Mouse (Mus musculus) hindbrain, embryonic 12.5 days (tissue): ENCODE measurements at regions not wholly inside any gene's neighbourhood (a gene's known extent, or its start where the extent isn't known, plus 50 kb on each side); places are given as distances from the start of the nearest gene placed in this dataset.

Experiments used
- ATAC-seq: fragments of 200-750 bp; cut with Nextera tagmentation; 2 replicates; pipeline ENCODE4 v1.8.0; 2017; ENCODE audit warnings: moderate TSS enrichment; ENCODE audit not compliant: low FRiP score
- H3K27ac ChIP-seq: fragments of 300-500 bp; sonication (generic); 2 replicates; pipeline ENCODE4 v1.5.1; 2016; ENCODE audit warnings: mild to moderate bottlenecking
- H3K27me3 ChIP-seq: fragments of 300-500 bp; sonication (generic); 2 replicates; pipeline ENCODE4 v1.6.1; 2016; ENCODE audit warnings: mild to moderate bottlenecking
- H3K36me3 ChIP-seq: fragments of 300-500 bp; sonication (generic); 2 replicates; pipeline ENCODE4 v1.6.1; 2016; ENCODE audit warnings: mild to moderate bottlenecking
- H3K4me1 ChIP-seq: fragments of 300-500 bp; sonication (generic); 2 replicates; pipeline ENCODE4 v1.6.1; 2016
- H3K4me2 ChIP-seq: fragments of 300-500 bp; sonication (generic); replicated peaks from 2 replicates; pipeline ENCODE4 v1.6.1; 2016; ENCODE audit warnings: mild to moderate bottlenecking
- H3K4me3 ChIP-seq: fragments of 300-500 bp; sonication (generic); 2 replicates; pipeline ENCODE4 v1.5.1; 2016; ENCODE audit warnings: mild to moderate bottlenecking
- H3K9ac ChIP-seq: fragments of 300-500 bp; sonication (generic); 2 replicates; pipeline ENCODE4 v1.6.1; 2016; ENCODE audit warnings: mild to moderate bottlenecking, moderate library complexity
- H3K9me3 ChIP-seq: fragments of 300-500 bp; sonication (generic); replicated peaks from 2 replicates; pipeline ENCODE4 v1.6.1; 2016; ENCODE audit warnings: mild to moderate bottlenecking
- WGBS: fragments of 180-500 bp; shearing (Covaris S2); methylation state at CpG from one replicate; pipeline ENCODE4 v1.1.7; 2016; 5-methylcytosine and 5-hydroxymethylcytosine counted together

- Histone ChIP-seq H3K9ac (no peak overlapping the region), H3K4me1 (peaks cover 16% of the 10 kb centered on the region), H3K27me3 (no peaks in the 10 kb centered on the region; the same call in 1 of the 2 replicates), H3K4me2 (no peak overlapping the region), H3K36me3 (no peaks in the 10 kb centered on the region), H3K4me3 (no peak overlapping the region), H3K27ac (no peak overlapping the region), H3K9me3 (no peaks in the 10 kb centered on the region)
- ATAC-seq: no peak
- WGBS: 83% methylated on average over 11 of the region's 11 CpGs
These were observed 316.9 kb downstream of the Gm45692 start for GRCm38 (mm10) chr8:26436236-26436635.

- Histone ChIP-seq H3K9ac (no peak overlapping the region), H3K4me1 (peaks cover 21% of the 10 kb centered on the region), H3K9me3 (no peaks in the 10 kb centered on the region), H3K36me3 (no peaks in the 10 kb centered on the region), H3K27me3 (no peaks in the 10 kb centered on the region; the same call in 1 of the 2 replicates), H3K27ac (peak overlapping the region; percentile 77), H3K4me3 (no peak overlapping the region), H3K4me2 (no peak overlapping the region)
- no peak for ATAC-seq
- 69% methylated on average over 3 of the region's 3 CpGs for WGBS
These were observed 318.2 kb downstream of the Gm45692 start for GRCm38 (mm10) chr8:26437571-26437970.

- no peaks in the 10 kb centered on the region for H3K9me3 ChIP-seq
- peak; percentile 65 for ATAC-seq
- peaks cover 21% of the 10 kb centered on the region for H3K4me1 ChIP-seq
- peak overlapping the region; percentile 77 for H3K27ac ChIP-seq
- H3K9ac ChIP-seq: 0 out of 2 replicates have a peak overlapping the region, but pooled peaks have one; percentile 39
- H3K4me3 ChIP-seq: peak overlapping the region; percentile 12; the same call in 1 of the 2 replicates
- 53% methylated on average over 15 of the region's 15 CpGs for WGBS
- no peaks in the 10 kb centered on the region for H3K36me3 ChIP-seq
- peak overlapping the region; percentile 42 for H3K4me2 ChIP-seq
- H3K27me3 ChIP-seq: no peaks in the 10 kb centered on the region; the same call in 1 of the 2 replicates
These were observed 319.0 kb downstream of the Gm45692 start for GRCm38 (mm10) chr8:26438246-26438862.

- peak overlapping the region; percentile 12; the same call in 1 of the 2 replicates for H3K4me3 ChIP-seq
- ATAC-seq: peak; percentile 70
- H3K9me3 ChIP-seq: no peaks in the 10 kb centered on the region
- no peaks in the 10 kb centered on the region for H3K36me3 ChIP-seq
- peaks cover 21% of the 10 kb centered on the region for H3K4me1 ChIP-seq
- H3K27me3 ChIP-seq: no peaks in the 10 kb centered on the region; the same call in 1 of the 2 replicates
- H3K27ac ChIP-seq: peak overlapping the region; percentile 77
- H3K4me2 ChIP-seq: peak overlapping the region; percentile 42
- H3K9ac ChIP-seq: peak overlapping the region; percentile 39; the same call in 1 of the 2 replicates
- WGBS: 25% methylated on average over 16 of the region's 16 CpGs
These were observed 319.5 kb downstream of the Gm45692 start for GRCm38 (mm10) chr8:26438877-26439276.

- no peak for ATAC-seq
- WGBS: 75% methylated on average over 12 of the region's 12 CpGs
These were observed 322.1 kb downstream of the Gm45692 start for GRCm38 (mm10) chr8:26441268-26442030.

GRCm38 (mm10) chr8:26443041-26443440 lies 323.7 kb downstream of the Gm45692 start:
- ATAC-seq: no peak

More at GRCm38 (mm10) chr8:26441268-26442030, 322.1 kb downstream of the Gm45692 start:
- H3K36me3 ChIP-seq: no peaks in the 10 kb centered on the region
- H3K27me3 ChIP-seq: no peaks in the 10 kb centered on the region
- H3K9me3 ChIP-seq: no peaks in the 10 kb centered on the region
- H3K4me2 ChIP-seq: no peak overlapping the region
- no peak overlapping the region for H3K27ac ChIP-seq
- no peak overlapping the region for H3K4me3 ChIP-seq
- H3K4me1 ChIP-seq: peaks cover 21% of the 10 kb centered on the region
- H3K9ac ChIP-seq: no peak overlapping the region

GRCm38 (mm10) chr8:26443735-26444134 lies 324.4 kb downstream of the Gm45692 start:
- no peaks in the 10 kb centered on the region for H3K27me3 ChIP-seq
- H3K27ac ChIP-seq: no peak overlapping the region
- H3K9ac ChIP-seq: no peak overlapping the region
- WGBS: 91% methylated on average over 11 of the region's 11 CpGs
- ATAC-seq: no peak
- H3K4me2 ChIP-seq: no peak overlapping the region
- no peak overlapping the region for H3K4me3 ChIP-seq
- no peaks in the 10 kb centered on the region for H3K9me3 ChIP-seq
- no peaks in the 10 kb centered on the region for H3K36me3 ChIP-seq
- peaks cover 12% of the 10 kb centered on the region for H3K4me1 ChIP-seq

More at GRCm38 (mm10) chr8:26443041-26443440, 323.7 kb downstream of the Gm45692 start:
- Histone ChIP-seq H3K4me3 (no peak overlapping the region), H3K9ac (no peak overlapping the region), H3K9me3 (no peaks in the 10 kb centered on the region), H3K4me1 (peaks cover 18% of the 10 kb centered on the region), H3K27ac (no peak overlapping the region), H3K4me2 (no peak overlapping the region), H3K27me3 (no peaks in the 10 kb centered on the region), H3K36me3 (no peaks in the 10 kb centered on the region)
- WGBS: 35% methylated on average over 4 of the region's 4 CpGs

GRCm38 (mm10) chr8:26445991-26446390 lies 326.7 kb downstream of the Gm45692 start:
- Histone ChIP-seq H3K27ac (no peak overlapping the region), H3K4me3 (no peak overlapping the region), H3K4me1 (peaks cover 6% of the 10 kb centered on the region; the same call in 1 of the 2 replicates), H3K27me3 (no peaks in the 10 kb centered on the region), H3K36me3 (no peaks in the 10 kb centered on the region), H3K4me2 (no peak overlapping the region), H3K9me3 (no peaks in the 10 kb centered on the region), H3K9ac (no peak overlapping the region)
- no peak for ATAC-seq
- WGBS: 81% methylated on average over 4 of the region's 4 CpGs

- no peak for ATAC-seq
- 87% methylated on average over 8 of the region's 8 CpGs for WGBS
- Histone ChIP-seq H3K4me3 (no peak overlapping the region), H3K27ac (no peak overlapping the region), H3K27me3 (no peaks in the 10 kb centered on the region), H3K4me1 (peaks cover 3% of the 10 kb centered on the region), H3K9ac (no peak overlapping the region), H3K4me2 (no peak overlapping the region), H3K36me3 (no peaks in the 10 kb centered on the region), H3K9me3 (no peaks in the 10 kb centered on the region)
These were observed 328.7 kb downstream of the Gm45692 start for GRCm38 (mm10) chr8:26447886-26448640.

GRCm38 (mm10) chr8:26449291-26449690 lies 330.0 kb downstream of the Gm45692 start:
- Histone ChIP-seq H3K9me3 (no peaks in the 10 kb centered on the region), H3K36me3 (no peaks in the 10 kb centered on the region), H3K4me1 (peaks cover 7% of the 10 kb centered on the region), H3K4me3 (no peak overlapping the region), H3K27ac (no peak overlapping the region), H3K27me3 (no peaks in the 10 kb centered on the region), H3K4me2 (no peak overlapping the region), H3K9ac (no peak overlapping the region)
- 89% methylated on average over 7 of the region's 7 CpGs for WGBS
- ATAC-seq: no peak

- no peak for ATAC-seq
- no peaks in the 10 kb centered on the region for H3K9me3 ChIP-seq
- no peaks in the 10 kb centered on the region for H3K36me3 ChIP-seq
- no peak overlapping the region for H3K9ac ChIP-seq
- no peak overlapping the region for H3K4me3 ChIP-seq
- H3K4me2 ChIP-seq: no peak overlapping the region
- peaks cover 7% of the 10 kb centered on the region for H3K4me1 ChIP-seq
- 66% methylated on average over 10 of the region's 10 CpGs for WGBS
- no peaks in the 10 kb centered on the region for H3K27me3 ChIP-seq
- H3K27ac ChIP-seq: no peak overlapping the region
These were observed 331.2 kb downstream of the Gm45692 start for GRCm38 (mm10) chr8:26450543-26450942.

GRCm38 (mm10) chr8:26452976-26453573 lies 333.7 kb downstream of the Gm45692 start:
- H3K27me3 ChIP-seq: no peaks in the 10 kb centered on the region
- peaks cover 7% of the 10 kb centered on the region for H3K4me1 ChIP-seq
- no peak overlapping the region for H3K4me3 ChIP-seq
- H3K9me3 ChIP-seq: no peaks in the 10 kb centered on the region
- 60% methylated on average over 5 of the region's 5 CpGs for WGBS
- no peak overlapping the region for H3K9ac ChIP-seq
- no peak overlapping the region for H3K27ac ChIP-seq
- no peaks in the 10 kb centered on the region for H3K36me3 ChIP-seq
- H3K4me2 ChIP-seq: no peak overlapping the region
- ATAC-seq: no peak
